Mouse (Mus musculus) Muller cell, postnatal 12 days (primary cell): ENCODE data around the gene Gm10803.
A peak's percentile ranks its signal among the peaks of the same experiment; 100 is the strongest.

Experiments
- DNase-seq: peaks from one replicate; pipeline ENCODE4 v3.0.0-alpha.2; 2015; ENCODE audit errors: inconsistent ontology term

Gm10803 gene

GRCm38 (mm10) chr2:93592164-93592790 is 31.9 kb downstream of the Gm10803 start:
- peak; percentile 17 for DNase-seq

- DNase-seq: no peak
Observed at GRCm38 (mm10) chr2:93593121-93593520, 32.8 kb downstream of the Gm10803 start.

GRCm38 (mm10) chr2:93597145-93597544 is 36.8 kb downstream of the Gm10803 start:
- no peak for DNase-seq

GRCm38 (mm10) chr2:93599731-93600130 is 39.4 kb downstream of the Gm10803 start:
- no peak for DNase-seq

GRCm38 (mm10) chr2:93604601-93605285 is 44.4 kb downstream of the Gm10803 start:
- DNase-seq: no peak

- no peak for DNase-seq
Observed at GRCm38 (mm10) chr2:93608800-93609199, 48.4 kb downstream of the Gm10803 start.

- DNase-seq: no peak
Observed at GRCm38 (mm10) chr2:93613020-93613419, 52.7 kb downstream of the Gm10803 start.
